Mouse (Mus musculus) cortical plate, adult 2 months (tissue): Measurements from ENCODE around the gene Dhh. TPM values are rescaled to one million over a fixed set of nuclear protein-coding genes. Genes with fewer than 3 reads are reported as not detected.

Source experiments
- H3K27ac ChIP-seq: fragments of 200-500 bp; 2 replicates; pipeline ENCODE4 v1.5.1; 2012; ENCODE audit warnings: low read length, control low read depth, inconsistent platforms; ENCODE audit not compliant: insufficient read depth
- H3K4me1 ChIP-seq: fragments of 200-500 bp; 2 replicates; pipeline ENCODE4 v1.6.1; 2011; ENCODE audit warnings: low read length; ENCODE audit not compliant: control insufficient read depth, insufficient read depth
- H3K4me3 ChIP-seq: fragments of 200-500 bp; 2 replicates; pipeline ENCODE4 v1.5.1; 2011; ENCODE audit warnings: mild to moderate bottlenecking, low read length, control low read depth; ENCODE audit not compliant: insufficient read depth
- CTCF ChIP-seq: fragments of 200-500 bp; IDR thresholded peaks from 2 replicates; pipeline ENCODE4 v1.5.1; 2011; ENCODE audit warnings: mild to moderate bottlenecking, control low read depth, low read length; ENCODE audit not compliant: insufficient read depth; ENCODE audit errors: extremely low read depth
- POLR2A ChIP-seq: fragments of 200-500 bp; IDR thresholded peaks from 2 replicates; pipeline ENCODE4 v1.6.1; 2011; ENCODE audit warnings: mild to moderate bottlenecking, low read length, control low read depth; ENCODE audit not compliant: insufficient read depth; ENCODE audit errors: extremely low read depth
- polyA plus RNA-seq: library from polyadenylated mRNA; depleted of rRNA; stranded (reverse); fragments of >200 nt; gene quantifications from 2 replicates; pipeline ENCODE4 v1.2.3, GENCODE M21; 2012

Gene Dhh
- polyA plus RNA-seq, 1 experiment: 0.25 TPM

DNA sequence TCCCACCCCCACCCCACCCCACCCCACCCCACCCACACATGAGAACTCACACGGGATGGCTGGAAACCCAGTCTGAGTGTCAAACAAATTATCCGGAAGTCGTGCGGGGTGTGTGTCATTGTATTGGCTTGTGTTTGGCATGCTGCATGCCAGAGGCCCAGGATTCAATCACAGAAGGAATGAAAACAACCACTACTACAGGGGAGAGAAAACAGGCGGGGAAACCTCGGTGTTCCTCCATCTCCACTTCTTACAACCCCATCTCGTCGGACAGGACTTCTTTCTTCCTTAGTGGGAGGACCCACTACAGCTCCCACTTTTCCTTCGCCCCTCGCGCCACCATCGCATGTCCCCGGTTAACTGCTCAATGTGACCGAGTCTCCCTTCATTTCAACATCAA, 18.8 kb upstream of the Dhh start:
- no peak for TF ChIP-seq POLR2A
- no peak for TF ChIP-seq CTCF
- H3K4me1 ChIP-seq: no peaks in the 10 kb centered on the region
- no peak overlapping the region for H3K27ac ChIP-seq
- H3K4me3 ChIP-seq: peak overlapping the region; percentile 74

DNA sequence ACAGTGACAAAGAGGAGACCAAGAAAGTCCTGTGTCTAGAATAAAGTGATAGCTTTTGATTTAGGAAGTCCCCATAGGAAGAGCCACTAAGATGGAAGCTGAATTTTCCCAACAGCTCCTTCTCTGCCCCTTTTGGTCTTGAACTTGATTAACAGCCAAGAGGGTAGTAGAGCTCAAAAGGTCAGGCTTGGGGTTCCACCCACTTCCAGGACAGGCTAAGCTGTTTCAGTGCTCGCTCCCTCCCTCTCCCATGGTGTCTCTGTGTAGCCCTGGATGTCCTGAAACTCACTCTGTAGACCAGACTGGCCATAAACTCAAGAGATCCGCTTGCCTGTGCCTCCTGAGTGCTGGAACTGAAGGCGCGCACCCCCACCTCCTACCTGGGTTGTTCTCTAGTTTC, 17.7 kb upstream of the Dhh start:
- Histone ChIP-seq H3K4me3 (no peak overlapping the region), H3K4me1 (no peaks in the 10 kb centered on the region), H3K27ac (no peak overlapping the region)
- TF ChIP-seq POLR2A: no peak
- TF ChIP-seq CTCF: no peak

DNA sequence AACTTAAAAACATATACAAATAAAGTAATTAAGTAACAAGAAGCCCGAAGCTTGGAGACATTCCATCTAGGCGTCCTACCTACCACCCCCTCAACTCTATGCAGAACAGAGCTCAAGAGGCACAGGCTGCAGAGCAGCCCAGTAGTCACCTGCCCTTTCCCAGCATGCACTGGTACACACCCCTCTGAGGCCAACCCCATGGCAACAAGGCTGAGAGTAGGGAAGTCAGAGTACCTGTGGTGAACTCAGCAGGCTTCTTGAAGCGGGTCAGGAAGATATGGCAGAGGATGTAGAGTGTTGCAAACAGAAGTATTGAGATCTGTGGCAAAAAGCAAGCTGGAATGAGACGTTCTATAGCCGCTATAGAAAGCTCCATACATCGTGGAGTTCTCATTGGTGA, 16.6 kb upstream of the Dhh start:
- no peak overlapping the region for H3K4me3 ChIP-seq

DNA sequence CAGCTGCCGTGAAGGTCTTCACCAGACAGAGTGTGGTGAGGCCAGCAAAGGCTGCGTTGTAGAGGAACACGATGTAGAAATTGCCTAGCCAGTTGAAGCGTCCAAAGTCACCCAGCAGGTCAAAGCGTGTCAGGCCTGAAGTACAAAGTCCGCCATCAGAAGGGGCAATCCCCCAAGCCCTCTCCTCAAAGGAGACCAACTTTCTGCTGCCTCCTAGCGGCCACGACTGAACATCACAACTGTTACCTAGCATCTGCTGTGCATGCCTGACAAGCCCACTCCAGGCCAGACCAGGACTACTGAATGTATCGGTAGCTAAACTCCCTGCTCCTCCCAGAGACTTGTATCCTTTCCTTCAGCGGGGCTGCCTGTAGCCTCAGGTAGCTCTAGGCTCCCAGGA, 6.4 kb upstream of the Dhh start:
- TF ChIP-seq CTCF (peak; percentile 63), POLR2A (no peak)
- H3K4me1 ChIP-seq: no peaks in the 10 kb centered on the region
- H3K4me3 ChIP-seq: no peak overlapping the region
- H3K27ac ChIP-seq: no peak overlapping the region

More for the DNA sequence above, 16.6 kb upstream of the Dhh start:
- no peak for TF ChIP-seq POLR2A
- H3K27ac ChIP-seq: no peak overlapping the region
- no peaks in the 10 kb centered on the region for H3K4me1 ChIP-seq

DNA sequence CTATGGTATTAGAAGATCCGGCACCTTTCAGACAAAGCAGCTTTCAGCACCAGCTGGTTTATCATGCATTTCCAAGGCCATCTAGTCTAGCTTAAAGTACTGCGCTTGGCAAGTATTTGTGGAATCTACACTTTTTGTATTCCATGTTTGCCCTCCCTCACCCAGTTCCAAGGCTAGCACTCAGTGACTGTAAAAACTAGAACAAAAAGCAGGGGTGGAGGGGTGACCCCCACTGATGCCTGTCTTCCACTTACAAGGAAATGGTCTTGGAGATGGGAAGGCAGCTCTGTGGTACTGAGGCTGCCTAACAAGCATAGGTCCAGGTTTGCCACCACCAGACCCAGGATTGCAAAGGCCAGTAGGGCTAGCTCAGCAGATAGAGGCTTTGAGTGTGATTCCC, 4.3 kb upstream of the Dhh start:
- Histone ChIP-seq H3K4me3 (no peak overlapping the region), H3K4me1 (no peaks in the 10 kb centered on the region), H3K27ac (no peak overlapping the region)
- no peak for TF ChIP-seq POLR2A
- TF ChIP-seq CTCF: no peak

DNA sequence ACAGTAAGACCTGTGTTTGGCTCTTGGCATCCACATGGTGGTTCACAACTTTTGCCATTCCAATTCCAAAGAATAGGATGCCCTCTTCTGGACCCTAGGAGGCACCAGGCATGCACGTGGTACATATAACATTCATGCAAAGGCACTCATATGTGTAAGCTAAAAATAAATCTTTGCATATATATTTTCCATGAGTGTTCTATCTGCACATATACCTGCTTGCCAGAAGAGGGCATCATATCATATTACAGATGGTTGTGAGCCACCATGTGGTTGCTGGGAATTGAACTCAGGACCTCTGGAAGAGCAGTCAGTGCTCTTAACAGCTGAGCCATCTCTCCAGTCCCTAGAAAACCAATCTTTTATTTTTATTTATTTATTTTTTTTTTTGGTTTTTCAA, 3.2 kb upstream of the Dhh start:
- TF ChIP-seq CTCF (no peak), POLR2A (no peak)
- H3K27ac ChIP-seq: no peak overlapping the region
- H3K4me3 ChIP-seq: no peak overlapping the region
- no peaks in the 10 kb centered on the region for H3K4me1 ChIP-seq

DNA sequence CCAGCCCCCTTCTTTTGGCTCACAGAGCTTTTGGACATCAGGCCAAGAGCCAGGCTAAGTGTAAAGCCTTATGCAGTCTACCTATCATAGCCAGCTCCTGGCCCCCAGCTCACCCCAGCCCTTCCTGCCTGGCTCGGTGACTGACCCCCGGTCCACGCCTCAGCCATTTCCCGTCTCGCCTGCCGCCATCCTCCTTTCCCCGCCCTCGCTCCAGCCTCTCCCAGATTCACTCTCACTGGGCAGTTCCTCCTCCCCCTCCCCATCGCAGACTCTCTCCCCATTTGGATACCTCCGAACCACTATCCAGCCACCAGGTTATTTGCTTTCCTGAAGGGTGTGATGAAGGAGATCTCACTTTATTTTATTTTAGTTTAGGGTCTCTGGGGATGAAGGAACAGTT, 845 bp downstream of the Dhh start:
- Histone ChIP-seq H3K27ac (no peak overlapping the region), H3K4me1 (peaks cover 3% of the 10 kb centered on the region), H3K4me3 (no peak overlapping the region)
- TF ChIP-seq POLR2A (no peak), CTCF (no peak)

DNA sequence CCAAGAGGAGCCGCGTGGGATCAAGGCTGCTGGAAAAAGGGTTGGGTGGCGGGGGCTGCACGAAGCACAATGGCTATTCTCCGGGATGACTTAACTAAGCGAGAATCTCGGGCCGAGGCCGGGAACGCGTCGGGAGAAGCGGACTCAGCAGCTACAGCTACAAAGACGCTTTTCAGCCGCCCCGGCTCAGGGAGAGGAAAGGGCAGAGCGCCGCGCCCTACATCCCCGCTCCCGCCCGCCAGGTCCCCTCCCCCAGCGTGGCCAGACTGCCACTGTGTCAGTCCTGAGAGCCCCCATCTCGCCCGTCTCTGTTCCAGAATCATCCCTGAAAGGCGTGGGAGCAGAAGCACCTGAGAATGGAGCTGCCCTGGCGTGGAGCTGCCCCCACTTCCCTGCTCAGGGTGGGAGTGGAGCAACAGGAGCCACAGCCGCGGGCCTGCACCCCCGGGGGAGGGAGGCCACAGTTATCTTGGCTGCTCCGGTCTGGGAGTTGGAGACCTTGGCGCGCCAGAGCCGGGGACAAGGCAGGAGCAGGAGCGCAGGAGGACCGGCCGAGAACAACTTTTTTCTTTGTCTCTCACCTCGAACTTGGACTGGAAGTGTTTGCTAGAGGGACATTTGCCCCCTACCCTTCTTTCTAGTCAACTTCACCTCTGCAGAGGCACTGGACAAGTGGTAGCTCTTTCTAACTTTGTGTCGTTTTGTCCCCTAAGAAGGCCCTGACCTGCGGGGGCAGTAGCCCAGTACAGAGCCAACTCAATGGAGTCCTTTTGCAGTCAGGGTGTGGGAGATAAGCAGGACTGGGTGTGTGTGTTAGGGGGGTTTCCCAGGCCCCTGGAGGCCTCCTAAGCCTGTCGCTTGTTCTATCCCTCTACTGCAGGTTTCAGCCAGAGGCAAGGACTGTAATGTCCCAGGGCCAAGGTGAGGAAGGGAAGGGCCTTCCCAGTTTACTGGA, 2.4 kb downstream of the Dhh start:
- no peak for TF ChIP-seq CTCF
- H3K4me1 ChIP-seq: peaks cover 3% of the 10 kb centered on the region
- peak overlapping the region; percentile 3; the same call in 1 of the 2 replicates for H3K4me3 ChIP-seq
- no peak overlapping the region for H3K27ac ChIP-seq

DNA sequence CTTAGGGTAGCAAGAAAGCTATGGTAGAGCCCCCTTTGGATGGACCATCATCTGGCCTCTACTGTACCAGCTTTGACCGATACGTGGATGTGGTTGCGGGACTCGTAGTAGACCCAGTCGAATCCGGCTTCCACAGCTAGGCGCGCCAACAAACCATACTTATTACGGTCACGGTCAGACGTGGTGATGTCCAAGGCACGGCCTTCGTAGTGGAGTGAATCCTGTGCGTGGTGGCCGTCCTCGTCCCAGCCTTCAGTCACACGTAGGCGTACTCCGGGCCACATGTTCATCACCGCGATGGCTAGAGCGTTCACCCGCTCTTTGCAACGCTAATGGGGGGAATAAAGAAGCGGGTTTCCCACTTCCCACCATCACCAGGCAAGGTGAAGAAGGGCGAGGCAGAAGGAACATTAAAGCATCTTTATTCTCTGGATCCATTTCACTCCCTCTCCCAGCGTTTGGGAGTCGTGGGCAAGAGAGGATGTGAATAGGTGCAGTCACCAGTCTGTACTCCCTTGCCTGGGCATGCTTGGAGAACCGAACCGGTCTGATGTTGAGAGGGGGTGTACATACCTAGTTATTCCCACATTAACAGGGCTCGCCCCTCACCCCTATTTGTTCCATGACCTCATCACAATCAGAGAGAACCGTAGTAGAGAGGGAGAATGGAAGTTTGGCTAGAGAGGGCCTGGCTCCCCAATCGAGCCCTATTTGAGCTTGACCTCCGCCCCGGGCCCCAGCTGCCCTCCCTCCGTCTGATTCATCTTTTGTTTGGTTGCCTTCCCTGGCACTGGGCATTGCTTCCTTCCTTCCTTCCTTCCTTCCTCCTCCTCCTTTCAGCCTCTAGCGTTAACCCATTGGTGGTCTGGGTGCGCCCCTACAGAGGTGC, 3.4 kb downstream of the Dhh start:
- H3K4me1 ChIP-seq: peaks cover 3% of the 10 kb centered on the region
- peak overlapping the region; percentile 44; the same call in 1 of the 2 replicates for H3K4me3 ChIP-seq
- TF ChIP-seq POLR2A: no peak
- no peak for TF ChIP-seq CTCF
- H3K27ac ChIP-seq: no peak overlapping the region
